Mouse (Mus musculus) cerebellum, adult 2 months (tissue): ENCODE results near the gene Rpusd1. TPM values are rescaled to one million over a fixed set of nuclear protein-coding genes. Genes with fewer than 3 reads are reported as not detected.

Source experiments
- DNase-seq, 2 experiments: peaks; one replicate each; pipeline ENCODE4 v3.0.0; 2021
- H3K27ac ChIP-seq: fragments of 200-500 bp; 2 replicates; pipeline ENCODE4 v1.5.1; 2012; ENCODE audit warnings: low read length, control low read depth, inconsistent platforms; ENCODE audit not compliant: insufficient read depth
- H3K27me3 ChIP-seq: fragments of 200-500 bp; 2 replicates; pipeline ENCODE4 v1.6.1; 2012; ENCODE audit warnings: inconsistent platforms, mild to moderate bottlenecking, low read length, moderate library complexity; ENCODE audit not compliant: control insufficient read depth, insufficient read depth
- H3K4me1 ChIP-seq: fragments of 200-500 bp; 2 replicates; pipeline ENCODE4 v1.6.1; 2011; ENCODE audit warnings: low read length; ENCODE audit not compliant: control insufficient read depth, insufficient read depth
- H3K4me3 ChIP-seq: fragments of 200-500 bp; replicated peaks from 2 replicates; pipeline ENCODE3; 2011; ENCODE audit warnings: mild to moderate bottlenecking, low read depth, low read length, control low read depth; ENCODE audit not compliant: insufficient read depth
- CTCF ChIP-seq: fragments of 200-500 bp; IDR thresholded peaks from 2 replicates; pipeline ENCODE4 v1.5.1; 2011; ENCODE audit warnings: low read depth, mild to moderate bottlenecking, control low read depth, low read length, moderate library complexity, borderline replicate concordance; ENCODE audit not compliant: insufficient read depth
- POLR2A ChIP-seq: fragments of 200-500 bp; IDR thresholded peaks from 2 replicates; pipeline ENCODE4 v1.6.1; 2011; ENCODE audit warnings: low read length, control low read depth, borderline replicate concordance; ENCODE audit not compliant: insufficient read depth
- WGBS: fragments of 180-500 bp; shearing (Covaris S2); methylation state at CpG from one replicate; pipeline ENCODE4 v1.1.7; 2018; 5-methylcytosine and 5-hydroxymethylcytosine counted together
- polyA plus RNA-seq: library from polyadenylated mRNA; depleted of rRNA; stranded (reverse); fragments of >200 nt; gene quantifications from 2 replicates; pipeline ENCODE4 v1.2.3, GENCODE M21; 2012; rRNA removed

Rpusd1 gene
- polyA plus RNA-seq, 1 experiment: 96.4 TPM

- Histone ChIP-seq H3K4me1 (no peaks in the 10 kb centered on the region), H3K27me3 (no peaks in the 10 kb centered on the region), H3K27ac (no peak overlapping the region), H3K4me3 (no peak overlapping the region)
- no peak for DNase-seq
- TF ChIP-seq POLR2A (no peak), CTCF (no peak)
- 69% methylated on average over 3 of the region's 3 CpGs for WGBS
These were observed 30.2 kb downstream of the Rpusd1 start for GRCm38 (mm10) chr17:25757691-25758090.

GRCm38 (mm10) chr17:25760148-25760547, 32.7 kb downstream of the Rpusd1 start:
- no peak overlapping the region for H3K27ac ChIP-seq
- 78% methylated on average over 8 of the region's 8 CpGs for WGBS
- DNase-seq: no peak

GRCm38 (mm10) chr17:25761561-25761970, 34.1 kb downstream of the Rpusd1 start:
- peak in 1 of 2 experiments; percentile 26 for DNase-seq
- Histone ChIP-seq H3K27ac (no peak overlapping the region), H3K4me1 (no peaks in the 10 kb centered on the region), H3K4me3 (no peak overlapping the region), H3K27me3 (no peaks in the 10 kb centered on the region)
- TF ChIP-seq POLR2A (no peak), CTCF (no peak)
- WGBS: 7% methylated on average over 4 of the region's 4 CpGs

More at GRCm38 (mm10) chr17:25760148-25760547, 32.7 kb downstream of the Rpusd1 start:
- no peak overlapping the region for H3K4me3 ChIP-seq
- H3K4me1 ChIP-seq: no peaks in the 10 kb centered on the region
- TF ChIP-seq POLR2A (no peak), CTCF (no peak)
- H3K27me3 ChIP-seq: no peaks in the 10 kb centered on the region

- Histone ChIP-seq H3K4me3 (no peak overlapping the region), H3K27ac (no peak overlapping the region), H3K27me3 (no peaks in the 10 kb centered on the region), H3K4me1 (no peaks in the 10 kb centered on the region)
- TF ChIP-seq POLR2A: no peak
- TF ChIP-seq CTCF: no peak
- no peak for DNase-seq
- 46% methylated on average over 3 of the region's 3 CpGs for WGBS
These were observed 35.1 kb downstream of the Rpusd1 start for GRCm38 (mm10) chr17:25762591-25762990.

- Histone ChIP-seq H3K4me1 (no peaks in the 10 kb centered on the region), H3K27ac (no peak overlapping the region), H3K4me3 (no peak overlapping the region), H3K27me3 (no peaks in the 10 kb centered on the region)
- 13% methylated on average over 5 of the region's 5 CpGs for WGBS
- DNase-seq: no peak
- no peak for TF ChIP-seq CTCF
- TF ChIP-seq POLR2A: no peak
These were observed 38.4 kb downstream of the Rpusd1 start for GRCm38 (mm10) chr17:25765886-25766285.

- WGBS: 46% methylated on average over 9 of the region's 9 CpGs
- no peak overlapping the region for H3K27ac ChIP-seq
- no peak for DNase-seq
- H3K4me3 ChIP-seq: no peak overlapping the region
- H3K4me1 ChIP-seq: 0 out of 2 replicates have a peak, but pooled peaks cover 2% of the 10 kb centered on the region
- TF ChIP-seq CTCF: no peak
- TF ChIP-seq POLR2A: no peak
- H3K27me3 ChIP-seq: no peaks in the 10 kb centered on the region
These were observed 41.9 kb downstream of the Rpusd1 start for GRCm38 (mm10) chr17:25769331-25769730.

GRCm38 (mm10) chr17:25773549-25774120, 46.2 kb downstream of the Rpusd1 start, which contains the start of gene Narfl:
TSS of gene Narfl (plus strand) at chr17:25773776.
- peak; percentile 97 to 99 for DNase-seq
- WGBS: under 1% methylated on average over 37 of the region's 37 CpGs
- peak within 1 kb of the TSS; percentile 75 for H3K4me3 ChIP-seq
- peak within 1 kb of the TSS; percentile 59; the same call in 1 of the 2 replicates for H3K27ac ChIP-seq
- H3K4me1 ChIP-seq: 0 out of 2 replicates have a peak, but pooled peaks cover 6% of the 10 kb centered on the region
- H3K27me3 ChIP-seq: no peaks in the 10 kb centered on the region
- TF ChIP-seq POLR2A (peak; percentile 79), CTCF (peak; percentile 95)

GRCm38 (mm10) chr17:25775318-25776062, 48.0 kb downstream of the Rpusd1 start:
- 65% methylated on average over 10 of the region's 10 CpGs for WGBS
- TF ChIP-seq POLR2A (no peak), CTCF (no peak)
- H3K4me1 ChIP-seq: 0 out of 2 replicates have a peak, but pooled peaks cover 6% of the 10 kb centered on the region
- DNase-seq: no peak
- H3K27ac ChIP-seq: no peak overlapping the region
- no peaks in the 10 kb centered on the region for H3K27me3 ChIP-seq
- no peak overlapping the region for H3K4me3 ChIP-seq

GRCm38 (mm10) chr17:25777948-25778347, 50.5 kb downstream of the Rpusd1 start:
- no peak for DNase-seq
- Histone ChIP-seq H3K27me3 (no peaks in the 10 kb centered on the region), H3K4me3 (no peak overlapping the region), H3K27ac (no peak overlapping the region), H3K4me1 (0 out of 2 replicates have a peak, but pooled peaks cover 6% of the 10 kb centered on the region)
- no peak for TF ChIP-seq CTCF
- no peak for TF ChIP-seq POLR2A
- 91% methylated on average over 5 of the region's 5 CpGs for WGBS

Other genes starting within 250 kb of the Rpusd1 start
- gene Sstr5, start 230.4 kb upstream of the Rpusd1 start, polyA plus RNA-seq: 0.11 and 0.16 TPM in 2 replicates
- 35.9 and 38.0 TPM in 2 replicates for gene Sox8, start 157.0 kb upstream of the Rpusd1 start, polyA plus RNA-seq
- 18.6 and 19.1 TPM in 2 replicates for gene Lmf1, start 148.6 kb upstream of the Rpusd1 start, polyA plus RNA-seq
- 489 and 519 TPM in 2 replicates for gene Gng13, start 10.5 kb upstream of the Rpusd1 start, polyA plus RNA-seq
- 3.7 and 4.1 TPM in 2 replicates for gene Chtf18, start 251 bp upstream of the Rpusd1 start, polyA plus RNA-seq
- 0.73 and 1.1 TPM in 2 replicates for gene Mslnl, start 8.4 kb downstream of the Rpusd1 start, polyA plus RNA-seq
- gene Msln, start 26.7 kb downstream of the Rpusd1 start, polyA plus RNA-seq: 0.21 and 0.38 TPM in 2 replicates
- gene Narfl, start 46.1 kb downstream of the Rpusd1 start, polyA plus RNA-seq: 43.5 and 45.5 TPM in 2 replicates
- gene Haghl, start 58.0 kb downstream of the Rpusd1 start, polyA plus RNA-seq: 340 and 348 TPM in 2 replicates
- gene Ccdc78, start 58.9 kb downstream of the Rpusd1 start, polyA plus RNA-seq: 0.47 and 0.79 TPM in 2 replicates
- 167 and 178 TPM in 2 replicates for gene Fam173a, start 65.2 kb downstream of the Rpusd1 start, polyA plus RNA-seq
- gene AC134908.4, start 68.0 kb downstream of the Rpusd1 start, polyA plus RNA-seq: 3.3 and 5.0 TPM in 2 replicates
- gene Metrn, start 69.5 kb downstream of the Rpusd1 start, polyA plus RNA-seq: 534 and 542 TPM in 2 replicates
- 187 and 207 TPM in 2 replicates for gene Fbxl16, start 81.4 kb downstream of the Rpusd1 start, polyA plus RNA-seq
- 32.8 and 34.2 TPM in 2 replicates for gene Wdr24, start 96.0 kb downstream of the Rpusd1 start, polyA plus RNA-seq
- gene Jmjd8, start 101.2 kb downstream of the Rpusd1 start, polyA plus RNA-seq: 65.8 and 75.2 TPM in 2 replicates
- gene Stub1, start 105.7 kb downstream of the Rpusd1 start, polyA plus RNA-seq: 326 and 333 TPM in 2 replicates
- gene Rhbdl1, start 109.6 kb downstream of the Rpusd1 start, polyA plus RNA-seq: 111 and 119 TPM in 2 replicates
- 42.9 and 45.9 TPM in 2 replicates for gene Gm20683, start 114.1 kb downstream of the Rpusd1 start, polyA plus RNA-seq
- gene Rhot2, start 117.2 kb downstream of the Rpusd1 start, polyA plus RNA-seq: 105 and 121 TPM in 2 replicates
- 21.6 and 26.9 TPM in 2 replicates for gene Wdr90, start 133.8 kb downstream of the Rpusd1 start, polyA plus RNA-seq
- gene Mcrip2, start 141.1 kb downstream of the Rpusd1 start, polyA plus RNA-seq: 31.9 and 34.1 TPM in 2 replicates
- gene Mettl26, start 147.4 kb downstream of the Rpusd1 start, polyA plus RNA-seq: 110 and 116 TPM in 2 replicates
- 0.95 and 1.1 TPM in 2 replicates for gene Wfikkn1, start 153.2 kb downstream of the Rpusd1 start, polyA plus RNA-seq
- 70.0 and 74.6 TPM in 2 replicates for gene Rab40c, start 192.1 kb downstream of the Rpusd1 start, polyA plus RNA-seq
- 170 and 191 TPM in 2 replicates for gene Pigq, start 217.3 kb downstream of the Rpusd1 start, polyA plus RNA-seq
- gene Nhlrc4, start 217.3 kb downstream of the Rpusd1 start, polyA plus RNA-seq: 1.9 and 2.5 TPM in 2 replicates
- 13.4 and 14.0 TPM in 2 replicates for gene A930017K11Rik, start 224.9 kb downstream of the Rpusd1 start, polyA plus RNA-seq